Mouse (Mus musculus): ENCODE measurements at regions not wholly inside any gene's neighbourhood (a gene's known extent, or its start where the extent isn't known, plus 50 kb on each side); places are given as distances from the start of the nearest gene placed in this dataset.

DNA sequence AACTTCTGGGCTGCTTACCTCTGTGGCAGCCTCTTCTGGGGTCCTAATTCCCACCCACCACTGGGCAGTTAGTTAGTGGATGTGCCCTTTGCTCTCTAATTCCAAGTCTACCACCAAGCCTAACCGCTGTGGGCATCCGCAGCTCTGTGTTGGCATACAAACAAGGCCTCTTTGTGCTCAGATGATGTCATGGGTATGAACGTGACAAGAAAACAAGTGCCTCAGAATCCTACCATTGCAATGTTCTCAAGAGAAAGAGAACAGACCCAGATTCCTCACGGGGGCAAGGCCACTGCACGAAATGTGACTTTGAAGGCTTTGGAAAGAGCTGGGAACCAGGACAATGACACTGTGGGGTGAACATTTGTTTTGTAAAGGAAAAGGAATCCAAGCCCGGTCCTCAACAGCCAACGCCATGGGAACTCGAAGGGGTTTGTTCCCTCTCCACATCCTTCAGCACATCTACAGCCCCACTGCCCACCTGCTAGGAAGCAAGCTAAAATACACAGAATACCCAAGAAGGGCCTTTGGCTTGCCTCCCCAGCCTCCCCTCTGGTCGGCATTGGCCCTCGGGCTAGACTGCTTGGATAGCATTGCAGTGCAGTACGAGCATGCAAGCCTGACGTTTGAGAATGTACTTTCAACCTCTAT, 210.2 kb upstream of the Pabpc6 start:
- Histone ChIP-seq H3K9me3 (replicated peaks; ENCODE audit: insufficient read depth, low read length) (no peaks in the 10 kb centered on the region), H3K36me3 (ENCODE audit: control insufficient read depth in 1 of 2, insufficient read depth in 2 of 2, low read length in 2 of 2) (no peaks in the 10 kb centered on the region), H3K9ac (ENCODE audit: control insufficient read depth, low read depth, low read length, poor library complexity, severe bottlenecking) (no peak overlapping the region), H3K79me2 (ENCODE audit: control insufficient read depth, insufficient read depth, low read length, poor library complexity) (no peaks in the 10 kb centered on the region), H3K27ac (ENCODE audit: control insufficient read depth, low read depth, low read length) (no peak overlapping the region), H3K4me1 (ENCODE audit: control insufficient read depth in 1 of 2, insufficient read depth in 2 of 2, low read length in 2 of 2) (no peaks in the 10 kb centered on the region), H3K4me3 (ENCODE audit: control insufficient read depth in 1 of 2, insufficient read depth in 1 of 2, low read depth in 2 of 2, low read length in 2 of 2) (no peak overlapping the region), H3K27me3 (ENCODE audit: control insufficient read depth in 1 of 2, insufficient read depth in 2 of 2, low read length in 2 of 2) (no peaks in the 10 kb centered on the region)
- DNase-seq (ENCODE audit: low read depth, low spot score): no peak
- TF ChIP-seq MEF2A (IDR thresholded peaks at IDR 0.05; ENCODE audit: extremely low read depth, insufficient replicate concordance, low read depth, low read length, poor library complexity, severe bottlenecking): no peak
- no peak for TF ChIP-seq GATA1 (IDR thresholded peaks at IDR 0.05; ENCODE audit: low read depth, low read length)
- TF ChIP-seq NELFE (IDR thresholded peaks at IDR 0.05; ENCODE audit: low read depth, low read length): no peak
- no peak for TF ChIP-seq SMC3 (IDR thresholded peaks at IDR 0.05; ENCODE audit: low read depth, low read length)
- TF ChIP-seq GABPA (IDR thresholded peaks at IDR 0.05; ENCODE audit: low read depth, low read length): no peak
- no peak for TF ChIP-seq MXI1 (IDR thresholded peaks at IDR 0.05; ENCODE audit: low read depth, low read length)
- TF ChIP-seq TCF12 (IDR thresholded peaks at IDR 0.05; ENCODE audit: low read depth, low read length): no peak
- TF ChIP-seq E2F4 (IDR thresholded peaks at IDR 0.05; ENCODE audit: borderline replicate concordance, low read depth, low read length): no peak
- TF ChIP-seq JUND (IDR thresholded peaks at IDR 0.05; ENCODE audit: low read depth, low read length): no peak
- no peak for TF ChIP-seq SIN3A (IDR thresholded peaks at IDR 0.05; ENCODE audit: low read length)
- TF ChIP-seq POLR2AphosphoS5 (IDR thresholded peaks at IDR 0.05; ENCODE audit: borderline replicate concordance, low read depth, low read length): no peak
- TF ChIP-seq CTCF (IDR thresholded peaks at IDR 0.05 in 2 of 3, conservative IDR thresholded peaks at IDR 0.05 in 1 of 3; ENCODE audit: control insufficient read depth in 1 of 3, insufficient read depth in 1 of 3, low read depth in 2 of 3, low read length in 3 of 3, poor library complexity in 1 of 3, severe bottlenecking in 1 of 3): no peak
- no peak for TF ChIP-seq MYC (IDR thresholded peaks at IDR 0.05; ENCODE audit: low read depth, low read length)
- TF ChIP-seq MAFK (IDR thresholded peaks at IDR 0.05; ENCODE audit: borderline replicate concordance, low read depth, low read length): no peak
- TF ChIP-seq ZMIZ1 (IDR thresholded peaks at IDR 0.05; ENCODE audit: low read depth, low read length): no peak
- no peak for TF ChIP-seq MAZ (IDR thresholded peaks at IDR 0.05; ENCODE audit: low read depth, low read length)
- TF ChIP-seq NRF1 (IDR thresholded peaks at IDR 0.05; ENCODE audit: insufficient read depth, low read depth, low read length, poor library complexity, severe bottlenecking): no peak
- no peak for TF ChIP-seq TBP (IDR thresholded peaks at IDR 0.05; ENCODE audit: low read depth, low read length)
- TF ChIP-seq RAD21 (IDR thresholded peaks at IDR 0.05; ENCODE audit: low read depth, low read length): no peak
- TF ChIP-seq ZKSCAN1 (IDR thresholded peaks at IDR 0.05; ENCODE audit: low read depth, low read length): no peak

DNA sequence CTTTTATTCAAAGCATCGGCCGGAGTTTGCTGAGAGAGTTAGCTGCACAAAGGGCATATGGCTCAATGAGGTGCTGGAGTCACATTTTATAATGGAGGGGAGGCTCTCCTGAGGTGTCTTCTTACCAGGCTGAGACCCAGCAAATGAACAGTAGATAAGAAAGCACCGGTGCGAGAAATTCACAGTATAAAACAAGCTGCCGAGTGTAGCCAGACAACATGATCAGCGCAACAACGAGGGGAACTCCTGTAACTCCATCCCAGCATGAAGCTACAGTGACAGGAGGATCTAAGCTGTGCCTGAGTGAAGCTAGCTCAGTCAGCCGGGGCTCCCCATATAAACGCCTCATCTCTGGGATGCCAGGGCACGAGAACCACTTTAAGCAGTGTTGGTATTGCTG, 204.2 kb upstream of the Pabpc6 start:
- Histone ChIP-seq H3K27me3 (ENCODE audit: control insufficient read depth in 1 of 2, insufficient read depth in 2 of 2, low read length in 2 of 2) (no peaks in the 10 kb centered on the region), H3K36me3 (ENCODE audit: control insufficient read depth in 1 of 2, insufficient read depth in 2 of 2, low read length in 2 of 2) (no peaks in the 10 kb centered on the region), H3K4me3 (ENCODE audit: control insufficient read depth in 1 of 2, insufficient read depth in 1 of 2, low read depth in 2 of 2, low read length in 2 of 2) (no peak overlapping the region), H3K4me1 (ENCODE audit: control insufficient read depth in 1 of 2, insufficient read depth in 2 of 2, low read length in 2 of 2) (no peaks in the 10 kb centered on the region), H3K79me2 (ENCODE audit: control insufficient read depth, insufficient read depth, low read length, poor library complexity) (no peaks in the 10 kb centered on the region), H3K9me3 (replicated peaks; ENCODE audit: insufficient read depth, low read length) (no peaks in the 10 kb centered on the region), H3K27ac (ENCODE audit: control insufficient read depth, low read depth, low read length) (no peak overlapping the region), H3K9ac (ENCODE audit: control insufficient read depth, low read depth, low read length, poor library complexity, severe bottlenecking) (no peak overlapping the region)
- TF ChIP-seq MAZ (IDR thresholded peaks at IDR 0.05; ENCODE audit: low read depth, low read length) (no peak), CHD2 (IDR thresholded peaks at IDR 0.05; ENCODE audit: low read length) (no peak), UBTF (IDR thresholded peaks at IDR 0.05; ENCODE audit: borderline replicate concordance, insufficient read depth, low read depth, low read length) (no peak), MEF2A (IDR thresholded peaks at IDR 0.05; ENCODE audit: extremely low read depth, insufficient replicate concordance, low read depth, low read length, poor library complexity, severe bottlenecking) (no peak), ZKSCAN1 (IDR thresholded peaks at IDR 0.05; ENCODE audit: low read depth, low read length) (no peak), BHLHE40 (IDR thresholded peaks at IDR 0.05; ENCODE audit: borderline replicate concordance, low read depth, low read length) (no peak), CHD1 (IDR thresholded peaks at IDR 0.05; ENCODE audit: low read depth, low read length) (no peak), GABPA (IDR thresholded peaks at IDR 0.05; ENCODE audit: low read depth, low read length) (no peak), POLR2AphosphoS2 (IDR thresholded peaks at IDR 0.05; ENCODE audit: low read length) (no peak), TBP (IDR thresholded peaks at IDR 0.05; ENCODE audit: low read depth, low read length) (no peak)
- no peak for DNase-seq (ENCODE audit: low read depth, low spot score)
